Mouse (Mus musculus) C2C12 (cell line): ENCODE data around the gene Sipa1l3.

ENCODE experiments used
- CEBPB ChIP-seq: IDR thresholded peaks from one replicate; pipeline ENCODE4 v1.6.1; 2011; ENCODE audit warnings: low read depth, mild to moderate bottlenecking, control low read depth, moderate library complexity
- CTCF ChIP-seq: IDR thresholded peaks from one replicate; pipeline ENCODE4 v1.5.1; 2011; ENCODE audit not compliant: control insufficient read depth, insufficient read depth, insufficient read length
- MAX ChIP-seq: IDR thresholded peaks from one replicate; pipeline ENCODE4 v1.6.1; 2011; ENCODE audit warnings: mild to moderate bottlenecking, control low read depth
- MYOD1 ChIP-seq: IDR thresholded peaks from one replicate; pipeline ENCODE4 v1.6.1; 2011; ENCODE audit warnings: low read depth; ENCODE audit not compliant: control insufficient read depth, insufficient read length
- MYOG ChIP-seq: IDR thresholded peaks from one replicate; pipeline ENCODE4 v1.6.1; 2011; ENCODE audit not compliant: control insufficient read depth, insufficient read length; ENCODE audit errors: extremely low read depth
- USF1 ChIP-seq: IDR thresholded peaks from one replicate; pipeline ENCODE4 v1.6.1; 2011; ENCODE audit warnings: low read depth, mild to moderate bottlenecking, control low read depth, moderate library complexity

DNA sequence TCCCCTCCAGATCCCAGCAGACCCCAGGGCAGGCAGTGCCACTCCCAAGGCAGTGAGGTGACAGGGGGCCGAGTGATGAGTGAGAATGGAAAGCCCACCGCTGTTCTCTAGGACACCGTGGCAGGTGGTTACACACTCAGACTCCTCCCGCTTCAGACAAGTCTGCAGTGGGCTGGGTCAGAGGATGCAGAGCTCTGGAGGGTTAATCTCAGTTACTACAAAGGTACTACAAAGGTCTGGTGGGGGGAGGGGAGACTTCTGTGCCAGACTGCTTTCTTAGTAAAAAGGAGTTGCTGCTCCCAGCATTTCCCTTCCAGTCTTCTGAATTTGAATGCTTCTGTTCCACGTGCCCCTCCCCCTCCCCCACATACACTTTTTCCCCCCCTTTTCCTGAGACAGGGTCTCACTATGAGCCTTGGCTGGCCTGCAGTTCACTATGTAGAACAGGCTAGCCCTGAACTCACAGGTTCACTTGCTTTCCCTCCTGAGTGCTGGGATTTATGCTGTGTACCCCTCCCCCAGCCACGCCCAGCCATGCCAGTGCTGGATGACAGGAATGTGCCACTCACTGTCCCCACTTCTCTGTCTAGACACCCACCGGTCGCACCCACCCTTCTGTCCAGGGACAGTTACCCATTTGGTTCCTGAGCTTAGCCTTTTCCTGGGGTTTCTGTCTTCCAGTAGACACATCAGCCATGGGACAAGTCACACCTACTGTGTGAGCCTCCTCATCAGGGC is 100.9 kb downstream of the Sipa1l3 start:
- no peak for TF ChIP-seq CTCF
- TF ChIP-seq MYOD1: no peak
- TF ChIP-seq USF1: no peak
- TF ChIP-seq MAX: no peak
- no peak for TF ChIP-seq MYOG
- TF ChIP-seq CEBPB: no peak
